Mouse (Mus musculus) liver, embryonic 16.5 days (tissue): ENCODE results near the gene Ttl. TPM values are rescaled to one million over a fixed set of nuclear protein-coding genes. Genes with fewer than 3 reads are reported as not detected.
A peak's percentile ranks its signal among the peaks of the same experiment; 100 is the strongest.

Experiments
- ATAC-seq: fragments of 200-750 bp; cut with Nextera tagmentation; 2 replicates; pipeline ENCODE4 v1.8.0; 2017; ENCODE audit warnings: low read depth, mild to moderate bottlenecking, moderate number of reproducible peaks, moderate library complexity
- H3K27ac ChIP-seq: fragments of 300-500 bp; sonication (generic); 2 replicates; pipeline ENCODE4 v1.5.1; 2014; ENCODE audit warnings: mild to moderate bottlenecking, low read length
- H3K27me3 ChIP-seq: fragments of 300-500 bp; sonication (generic); 2 replicates; pipeline ENCODE4 v1.6.1; 2014; ENCODE audit warnings: low read depth, low read length, mixed read lengths; ENCODE audit not compliant: control insufficient read depth, insufficient read depth
- H3K36me3 ChIP-seq: fragments of 300-500 bp; sonication (generic); 2 replicates; pipeline ENCODE4 v1.6.1; 2014; ENCODE audit warnings: mild to moderate bottlenecking; ENCODE audit not compliant: control insufficient read depth, insufficient read depth
- H3K4me1 ChIP-seq: fragments of 300-500 bp; sonication (generic); 2 replicates; pipeline ENCODE4 v1.6.1; 2014; ENCODE audit warnings: low read depth, low read length, mixed read lengths; ENCODE audit not compliant: control insufficient read depth
- H3K4me2 ChIP-seq: fragments of 300-500 bp; sonication (generic); 2 replicates; pipeline ENCODE4 v1.6.1; 2014; ENCODE audit warnings: low read depth, low read length, mixed read lengths
- H3K4me3 ChIP-seq: fragments of 300-500 bp; sonication (generic); 2 replicates; pipeline ENCODE4 v1.5.1; 2014; ENCODE audit warnings: low read depth, mild to moderate bottlenecking, low read length
- H3K9ac ChIP-seq: fragments of 300-500 bp; sonication (generic); 2 replicates; pipeline ENCODE4 v1.6.1; 2014; ENCODE audit warnings: low read depth, low read length
- H3K9me3 ChIP-seq: fragments of 300-500 bp; sonication (generic); replicated peaks from 2 replicates; pipeline ENCODE4 v1.6.1; 2016; ENCODE audit warnings: low read length; ENCODE audit not compliant: control insufficient read depth
- WGBS: fragments of 180-500 bp; shearing (Covaris S2); extraction: QIAGEN DNeasy Blood & Tissue Kit; methylation state at CpG from one replicate; pipeline ENCODE4 v1.1.7; 2014; ENCODE audit not compliant: insufficient replicate concordance; 5-methylcytosine and 5-hydroxymethylcytosine counted together
- polyA plus RNA-seq: library from polyadenylated mRNA; unstranded; fragments of >200 nt; fragmentation: Nextera tagmentation; extraction: Ambion mirVana; gene quantifications from 2 replicates; pipeline ENCODE4 v1.2.1, GENCODE M21; 2015

Gene Ttl
- polyA plus RNA-seq, 1 experiment from 2014 or later, result 1.8 TPM

DNA sequence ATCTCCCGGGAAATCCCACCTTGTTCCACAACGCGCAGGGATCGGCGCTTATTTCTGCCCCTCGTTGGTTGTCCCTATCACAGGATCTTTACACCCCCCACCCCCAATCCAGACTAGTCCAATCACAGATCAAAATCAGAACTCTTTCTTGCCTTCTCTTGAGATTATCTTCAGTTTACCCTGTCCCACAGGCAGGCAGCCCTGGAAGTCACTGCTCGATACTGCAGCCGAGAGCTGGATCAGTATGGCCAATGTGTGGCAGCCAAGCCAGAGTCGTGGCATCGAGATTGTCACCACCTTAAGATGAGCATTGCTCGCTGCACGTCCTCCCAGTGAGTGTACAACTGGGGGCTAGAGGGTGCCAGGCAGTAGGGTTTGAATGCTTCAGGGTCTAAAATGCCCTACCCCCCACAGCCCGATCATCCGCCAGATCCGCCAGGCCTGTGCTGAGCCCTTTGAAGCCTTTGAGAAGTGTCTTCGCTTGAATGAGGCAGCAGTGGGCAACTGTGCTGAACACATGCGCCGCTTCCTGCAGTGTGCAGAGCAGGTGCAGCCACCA, 64.3 kb downstream of the Ttl start:
- Histone ChIP-seq H3K4me1 (peaks cover 20% of the 10 kb centered on the region), H3K27me3 (no peaks in the 10 kb centered on the region), H3K4me3 (peak overlapping the region; percentile 80), H3K9me3 (no peaks in the 10 kb centered on the region), H3K36me3 (peaks cover 19% of the 10 kb centered on the region), H3K4me2 (peak overlapping the region; percentile 89), H3K27ac (peak overlapping the region; percentile 90), H3K9ac (peak overlapping the region; percentile 76)
- 28% methylated on average over 18 of the region's 18 CpGs for WGBS
- ATAC-seq, result 0 out of 2 replicates have a peak, but pooled peaks have one; percentile 6

DNA sequence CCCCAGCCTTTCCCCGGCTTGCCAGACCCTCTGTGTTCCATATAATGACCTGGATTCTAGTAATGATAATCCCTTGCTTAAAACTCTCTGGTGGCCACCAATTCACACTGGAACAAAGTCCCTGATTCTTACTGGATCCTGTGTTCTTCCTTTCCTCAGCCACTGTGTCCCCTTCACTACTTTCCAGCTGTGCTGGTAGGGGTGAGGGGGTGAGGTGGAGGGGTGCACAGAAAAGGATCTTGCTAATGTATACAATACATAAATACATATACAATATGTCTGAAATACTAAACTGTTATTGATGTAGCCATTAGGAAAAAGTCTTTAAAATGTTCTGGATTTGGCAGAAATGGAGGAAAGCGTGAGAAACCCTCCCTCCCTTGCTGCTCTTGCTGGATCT, 65.0 kb downstream of the Ttl start:
- H3K27me3 ChIP-seq, result no peaks in the 10 kb centered on the region
- H3K9me3 ChIP-seq, result no peaks in the 10 kb centered on the region
- peak overlapping the region; percentile 89 for H3K4me2 ChIP-seq
- WGBS, result 88% methylated on average over 2 of the region's 2 CpGs
- no peak for ATAC-seq
- H3K9ac ChIP-seq, result no peak overlapping the region
- H3K27ac ChIP-seq, result no peak overlapping the region
- peak overlapping the region; percentile 80 for H3K4me3 ChIP-seq
- H3K36me3 ChIP-seq, result peaks cover 17% of the 10 kb centered on the region
- H3K4me1 ChIP-seq, result peaks cover 20% of the 10 kb centered on the region

DNA sequence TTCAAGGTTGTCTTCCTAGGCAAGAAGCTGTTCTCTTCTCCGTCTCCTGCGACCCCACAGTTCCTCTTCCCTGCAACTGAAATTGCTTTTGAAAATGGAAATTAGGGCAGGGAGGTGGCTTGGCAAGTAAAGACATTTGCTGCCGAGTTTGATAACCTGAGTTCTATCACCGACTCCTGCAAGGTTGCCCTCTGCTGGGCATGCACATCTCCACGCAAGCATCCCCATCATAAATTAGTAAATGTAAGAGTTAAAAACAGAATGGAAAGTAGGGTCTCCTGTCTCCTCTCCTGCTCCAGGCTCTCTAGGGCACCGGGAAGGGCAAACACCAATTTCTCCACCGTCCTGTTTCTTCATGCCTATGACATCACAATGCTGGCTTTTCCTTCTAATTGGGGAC, 66.5 kb downstream of the Ttl start:
- no peak overlapping the region for H3K4me3 ChIP-seq
- no peaks in the 10 kb centered on the region for H3K9me3 ChIP-seq
- H3K9ac ChIP-seq, result no peak overlapping the region
- peaks cover 20% of the 10 kb centered on the region for H3K4me1 ChIP-seq
- H3K36me3 ChIP-seq, result peaks cover 11% of the 10 kb centered on the region
- no peaks in the 10 kb centered on the region for H3K27me3 ChIP-seq
- no peak for ATAC-seq
- 77% methylated on average over 7 of the region's 7 CpGs for WGBS
- H3K4me2 ChIP-seq, result no peak overlapping the region
- no peak overlapping the region for H3K27ac ChIP-seq

DNA sequence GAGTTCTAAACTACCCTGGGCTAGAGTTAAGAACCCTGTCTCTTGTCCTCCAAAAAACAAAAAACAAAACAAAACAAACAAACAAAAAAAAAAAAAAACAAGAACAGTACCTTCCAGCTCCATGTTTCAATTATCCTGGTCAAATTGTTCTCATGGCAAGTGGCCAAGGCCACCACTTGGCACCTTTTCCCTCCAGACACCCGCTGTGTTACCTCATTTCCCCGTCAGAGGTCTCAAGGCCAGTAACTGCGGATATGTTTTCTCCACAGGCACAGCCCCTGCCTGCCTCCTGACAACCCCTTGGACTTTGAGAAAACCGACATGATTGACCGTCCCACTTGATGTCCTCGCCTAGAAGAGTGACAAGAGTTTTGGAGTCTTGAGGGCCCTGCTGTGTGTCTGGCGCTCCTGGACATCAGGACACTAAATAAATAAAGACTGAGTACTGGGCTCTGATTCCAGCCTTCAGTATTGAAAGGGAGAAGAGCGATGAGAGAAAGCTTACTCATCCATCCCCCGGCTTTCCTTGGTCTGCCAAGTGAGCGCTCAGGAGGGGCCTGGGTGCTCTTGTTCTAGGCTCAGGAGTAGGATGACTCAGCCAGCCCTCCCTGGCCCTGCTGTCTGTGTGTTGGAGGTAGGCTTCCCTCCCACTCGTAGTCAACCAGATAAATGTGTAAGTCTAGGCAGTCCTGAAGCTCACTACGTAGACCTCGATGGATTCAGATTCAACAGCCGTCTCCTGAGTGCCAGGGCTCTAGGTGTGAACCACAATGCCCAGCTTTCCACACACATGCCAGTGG, 67.5 kb downstream of the Ttl start:
- Histone ChIP-seq H3K27me3 (no peaks in the 10 kb centered on the region), H3K9me3 (no peaks in the 10 kb centered on the region), H3K4me2 (no peak overlapping the region), H3K4me1 (peaks cover 20% of the 10 kb centered on the region), H3K4me3 (no peak overlapping the region), H3K36me3 (peaks cover 11% of the 10 kb centered on the region), H3K27ac (no peak overlapping the region), H3K9ac (no peak overlapping the region)
- WGBS, result 87% methylated on average over 14 of the region's 14 CpGs
- ATAC-seq, result no peak

DNA sequence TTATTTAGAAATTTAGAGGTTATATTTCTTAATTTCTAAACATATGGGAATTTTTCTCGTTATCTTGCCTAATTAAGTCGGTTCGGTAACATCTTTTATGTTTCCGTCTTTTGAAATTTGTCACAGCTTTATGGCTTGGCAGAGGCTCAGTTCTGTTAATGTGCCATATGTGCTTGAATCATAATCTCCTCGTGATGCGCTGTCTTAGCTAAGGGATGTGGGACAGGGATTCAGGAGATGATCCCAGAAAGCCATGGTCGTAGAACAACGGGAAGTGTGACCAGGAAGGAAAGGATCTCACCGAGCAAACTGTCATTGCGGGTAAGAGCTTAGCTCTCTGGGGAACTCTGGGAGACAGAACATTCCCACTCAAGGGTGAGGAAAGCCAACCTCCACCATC, 74.2 kb downstream of the Ttl start:
- H3K36me3 ChIP-seq, result no peaks in the 10 kb centered on the region
- no peaks in the 10 kb centered on the region for H3K27me3 ChIP-seq
- H3K4me1 ChIP-seq, result no peaks in the 10 kb centered on the region
- H3K27ac ChIP-seq, result no peak overlapping the region
- no peak overlapping the region for H3K4me3 ChIP-seq
- no peak overlapping the region for H3K4me2 ChIP-seq
- 74% methylated on average over 10 of the region's 10 CpGs for WGBS
- no peak overlapping the region for H3K9ac ChIP-seq
- no peaks in the 10 kb centered on the region for H3K9me3 ChIP-seq
- no peak for ATAC-seq

Other genes starting within 250 kb of the Ttl start
- gene Tmem87b, start 247.8 kb upstream of the Ttl start, polyA plus RNA-seq, result 9.3 and 10.5 TPM in 2 replicates
- gene Fbln7, start 203.0 kb upstream of the Ttl start, polyA plus RNA-seq, result 0.21 and 0.42 TPM in 2 replicates
- gene Zc3h8, start 121.9 kb upstream of the Ttl start, polyA plus RNA-seq, result 2.3 and 2.4 TPM in 2 replicates
- 0.58 and 0.61 TPM in 2 replicates for gene Zc3h6, start 98.5 kb upstream of the Ttl start, polyA plus RNA-seq
- 2.3 and 2.5 TPM in 2 replicates for gene Gm10762, start 98.2 kb upstream of the Ttl start, polyA plus RNA-seq
- gene Vinac1, start 17.8 kb upstream of the Ttl start, polyA plus RNA-seq, result not detected in 2 replicates
- gene Polr1b, start 35.1 kb downstream of the Ttl start, polyA plus RNA-seq, result 9.1 and 10.3 TPM in 2 replicates
- 8.4 and 10.1 TPM in 2 replicates for gene Chchd5, start 63.8 kb downstream of the Ttl start, polyA plus RNA-seq
- 39.4 and 39.6 TPM in 2 replicates for gene Slc20a1, start 132.8 kb downstream of the Ttl start, polyA plus RNA-seq
- gene Ckap2l, start 231.3 kb downstream of the Ttl start, polyA plus RNA-seq, result 24.6 and 27.2 TPM in 2 replicates
- gene Il1a, start 244.0 kb downstream of the Ttl start, polyA plus RNA-seq, result 3.7 and 4.2 TPM in 2 replicates